Mouse (Mus musculus) gastrocnemius, postnatal 10 days (tissue): ENCODE data around the gene Usp33. TPM values are rescaled to one million over a fixed set of nuclear protein-coding genes. Genes with fewer than 3 reads are reported as not detected.

ENCODE experiments used
- DNase-seq: peaks from one replicate; pipeline ENCODE4 v3.0.0; 2021; ENCODE audit warnings: mixed read lengths
- total RNA-seq, 2 experiments: library from RNA; stranded (reverse); gene quantifications; 2 replicates each; pipeline ENCODE4 v1.2.3; 2021

Gene Usp33
- total RNA-seq, 2 experiments from 2014 or later, result 23.2 to 26.3 TPM

DNA sequence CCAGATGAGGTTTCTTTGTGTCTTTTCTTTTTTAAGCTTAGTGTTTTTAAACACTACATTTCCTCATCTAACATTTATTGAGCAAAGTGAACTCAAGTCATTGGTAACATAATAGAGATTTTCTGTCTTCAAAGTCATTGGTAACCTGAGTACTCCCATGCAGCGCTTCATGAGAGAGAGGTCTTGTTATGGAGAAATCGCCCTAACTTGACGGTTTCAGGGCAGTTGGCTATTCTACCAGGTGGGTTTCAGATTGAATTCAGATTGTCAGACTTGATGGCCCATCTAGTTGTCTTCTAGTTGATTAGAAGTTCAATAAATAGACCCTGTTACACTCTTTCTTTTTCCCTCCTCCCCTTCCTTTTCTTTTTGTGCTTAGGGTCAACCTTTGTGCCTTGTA lies 54.6 kb downstream of the Usp33 start:
- DNase-seq, result no peak

DNA sequence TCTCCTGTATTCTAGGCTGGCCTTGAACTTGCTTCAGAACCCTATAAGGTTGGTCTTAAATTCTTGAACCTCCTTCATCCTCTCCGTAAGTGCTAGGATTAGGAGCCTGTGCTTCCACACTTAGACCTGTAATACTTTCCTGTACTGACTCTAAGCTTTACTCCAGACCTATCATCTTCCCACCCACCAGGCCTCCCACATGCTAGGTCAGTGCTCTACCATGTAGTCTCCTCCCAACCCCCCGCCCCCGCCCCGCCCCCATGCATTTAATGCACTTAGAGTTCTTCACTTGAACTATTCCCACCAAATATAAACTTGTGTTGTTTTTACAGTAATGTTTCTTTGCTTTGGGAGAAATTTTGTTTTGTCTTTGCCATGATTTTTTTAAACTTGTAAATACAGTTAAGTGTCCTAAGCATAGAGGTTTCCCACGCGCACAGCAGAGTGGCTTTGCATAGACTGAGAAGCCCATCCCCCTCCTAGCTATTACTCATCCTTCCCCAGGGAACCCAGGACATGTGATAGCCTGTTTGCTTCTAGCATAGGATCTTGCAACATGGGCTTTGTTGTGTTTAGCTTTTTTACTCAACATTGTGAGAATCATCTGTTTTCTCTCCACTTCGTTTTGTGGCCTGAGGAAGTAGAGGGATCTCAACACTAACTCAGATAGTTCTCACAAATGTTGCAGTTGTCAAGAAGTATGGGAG lies 55.8 kb downstream of the Usp33 start:
- DNase-seq, result peak; percentile 15

DNA sequence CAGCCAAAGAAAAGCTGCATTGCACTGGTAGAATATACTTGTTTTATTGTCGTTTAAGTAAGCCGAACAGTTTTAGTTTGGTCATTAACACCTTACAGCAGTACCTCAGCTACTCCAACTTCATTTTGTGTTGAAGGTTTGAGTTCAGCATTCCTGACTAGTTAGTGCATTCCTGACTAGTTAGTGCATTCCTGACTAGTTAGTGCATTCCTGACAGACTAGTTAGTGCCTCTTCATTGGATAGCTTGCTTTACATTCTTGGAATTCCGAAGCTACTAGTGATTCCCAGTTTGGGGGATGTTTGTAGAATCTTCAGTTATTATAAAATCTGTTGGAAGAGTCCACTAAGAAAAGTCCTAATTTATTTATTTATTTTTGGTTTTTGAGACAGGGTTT lies 56.4 kb downstream of the Usp33 start:
- no peak for DNase-seq

DNA sequence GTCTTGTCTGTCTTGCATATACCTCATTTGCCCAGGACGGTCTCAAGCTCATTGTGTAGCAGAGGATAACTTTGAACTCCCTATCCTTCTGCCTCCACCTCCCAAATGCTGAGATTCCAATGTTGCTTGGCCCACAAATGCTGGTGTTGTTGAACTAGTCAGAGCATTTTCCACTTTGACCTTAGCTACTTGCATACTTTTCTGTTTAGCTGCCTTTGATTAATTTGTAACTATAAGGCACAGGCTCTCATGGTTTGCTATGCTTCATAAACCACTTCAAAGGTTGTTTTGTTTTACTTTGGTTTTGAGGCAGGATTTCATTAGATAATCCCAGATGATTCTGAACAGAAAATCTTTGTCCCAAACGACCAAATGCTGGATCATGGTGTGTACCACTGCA lies 57.5 kb downstream of the Usp33 start:
- DNase-seq, result no peak

DNA sequence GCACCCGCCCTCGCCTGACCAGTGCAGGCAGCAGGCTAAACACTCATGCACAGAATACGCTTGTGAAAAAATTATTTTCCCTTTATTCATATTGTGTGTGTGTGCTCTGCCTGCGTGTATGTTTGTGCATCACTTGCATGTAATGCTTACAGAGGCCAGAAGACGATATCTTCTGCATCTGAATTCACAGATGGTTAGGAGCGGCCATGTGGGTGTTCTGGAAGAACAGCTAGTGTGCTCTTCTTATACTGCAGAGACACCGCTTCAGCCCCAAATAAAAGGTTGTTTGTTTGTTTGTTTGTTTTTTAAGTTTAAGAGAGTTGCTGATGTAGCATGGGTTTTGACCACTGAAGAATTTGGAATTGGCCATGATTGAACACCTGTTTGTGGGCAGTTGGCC lies 59.1 kb downstream of the Usp33 start:
- DNase-seq, result no peak

DNA sequence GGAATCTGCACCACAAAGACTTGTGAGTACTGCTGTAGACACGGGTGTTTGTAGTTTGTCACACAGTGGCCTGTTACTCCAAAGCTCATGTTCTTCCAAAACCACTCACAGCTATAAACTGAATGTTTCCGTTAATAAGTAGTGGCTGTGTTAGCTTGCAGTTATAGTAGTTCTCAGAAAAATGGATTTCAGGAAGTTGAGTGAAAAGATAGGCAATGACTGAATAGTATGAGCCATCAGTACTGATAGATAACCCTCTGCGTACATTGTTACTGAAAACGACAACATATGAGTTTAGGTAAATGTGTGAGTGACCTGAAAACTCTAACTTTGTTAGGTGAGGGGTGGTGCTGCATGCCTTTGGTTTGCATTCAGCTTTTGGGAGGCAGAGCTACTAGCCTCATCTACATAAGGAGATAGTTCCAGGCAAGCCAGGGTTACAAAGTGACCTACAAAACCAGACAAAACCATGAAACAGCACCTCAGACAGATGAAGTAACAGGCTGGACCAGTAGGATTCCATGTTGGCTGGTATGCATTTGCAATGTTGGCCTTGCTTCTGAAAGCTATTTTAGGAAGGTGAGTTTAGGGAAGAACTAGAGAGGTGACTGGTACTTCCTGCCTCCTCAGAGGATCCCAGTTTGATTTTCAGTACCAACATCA lies 59.8 kb downstream of the Usp33 start:
- no peak for DNase-seq

DNA sequence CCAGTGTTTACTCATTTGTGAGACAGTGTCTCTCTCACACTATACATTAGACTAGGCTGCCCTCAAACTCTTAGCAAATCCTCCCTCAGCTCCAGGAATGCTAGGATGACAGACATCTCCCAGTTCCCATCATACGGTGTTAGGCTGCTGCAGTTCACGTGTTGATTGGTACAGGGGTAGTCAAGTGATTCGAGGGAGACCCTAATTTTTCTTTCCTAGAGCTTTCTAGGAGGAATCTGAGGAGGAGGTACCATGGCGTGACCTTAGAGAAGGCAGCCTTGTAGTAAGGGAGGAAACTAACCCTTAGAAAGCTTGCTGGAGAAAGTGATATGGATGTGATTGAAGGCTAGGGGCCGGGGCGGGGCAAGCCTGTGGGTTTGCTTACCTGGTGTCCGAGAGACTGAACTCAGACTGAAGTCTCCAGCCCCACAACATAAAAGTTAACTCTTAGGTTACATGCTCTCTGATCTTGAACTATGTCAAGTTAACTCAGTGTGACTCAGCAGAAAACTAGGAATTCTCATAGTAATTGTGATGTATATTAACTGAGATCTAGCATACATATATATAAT lies 64.8 kb downstream of the Usp33 start:
- no peak for DNase-seq

DNA sequence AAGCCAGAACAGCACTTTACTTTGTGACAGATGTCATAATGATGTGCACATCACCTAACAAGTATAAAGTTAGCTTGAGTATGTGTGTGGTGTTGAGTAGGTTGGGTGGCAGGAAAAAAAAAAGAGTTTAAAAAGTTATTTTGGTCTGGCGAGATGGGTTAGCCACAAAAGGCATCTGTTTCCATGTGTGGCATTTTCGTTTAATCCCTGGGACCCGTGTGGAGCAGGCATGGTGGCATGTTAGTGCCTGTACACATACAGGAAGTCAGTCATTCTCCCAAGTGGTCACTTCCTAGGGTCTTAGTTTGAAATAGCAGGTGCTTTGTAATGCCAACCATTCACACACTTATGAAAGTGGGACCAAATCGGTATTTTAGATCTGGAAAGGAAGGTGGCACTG lies 66.1 kb downstream of the Usp33 start:
- no peak for DNase-seq

DNA sequence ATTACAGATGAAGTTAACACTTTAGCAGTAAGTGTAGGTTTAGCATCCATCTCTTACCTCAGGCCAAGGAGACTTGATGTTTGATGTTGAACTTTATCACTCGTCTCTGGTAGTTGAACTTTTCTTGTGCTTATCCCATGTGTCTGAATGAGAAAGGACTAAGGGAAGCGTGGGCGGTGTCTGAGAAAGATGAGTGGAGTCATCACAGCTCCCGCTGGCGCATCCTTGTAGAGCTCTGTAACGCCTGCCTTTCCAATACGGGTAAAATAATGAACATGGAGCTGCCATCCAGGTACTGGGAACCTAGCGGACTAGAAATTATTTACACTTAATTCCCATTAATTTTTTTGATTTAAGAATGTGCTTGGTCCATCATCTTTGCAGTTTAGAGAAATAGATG lies 82.6 kb downstream of the Usp33 start:
- no peak for DNase-seq

DNA sequence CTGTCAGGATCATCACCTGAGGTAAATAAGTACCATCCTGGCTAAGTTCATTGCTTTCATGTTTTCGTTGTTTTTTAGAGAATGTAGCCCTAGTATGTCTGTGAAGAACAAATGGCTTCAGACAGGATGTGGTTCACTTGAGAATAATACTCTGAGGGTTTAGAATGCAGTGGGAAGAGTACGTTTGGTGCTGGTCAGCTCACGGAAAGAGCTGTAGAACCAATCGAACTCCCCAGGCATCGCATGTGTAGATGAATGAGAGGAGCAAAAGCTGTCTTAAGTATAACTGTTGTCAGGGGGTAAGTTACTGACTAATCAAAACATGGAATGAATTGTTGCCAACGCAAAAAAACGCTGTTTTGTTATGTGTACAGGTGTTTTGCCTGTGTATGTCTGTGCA lies 86.4 kb downstream of the Usp33 start:
- DNase-seq, result no peak

DNA sequence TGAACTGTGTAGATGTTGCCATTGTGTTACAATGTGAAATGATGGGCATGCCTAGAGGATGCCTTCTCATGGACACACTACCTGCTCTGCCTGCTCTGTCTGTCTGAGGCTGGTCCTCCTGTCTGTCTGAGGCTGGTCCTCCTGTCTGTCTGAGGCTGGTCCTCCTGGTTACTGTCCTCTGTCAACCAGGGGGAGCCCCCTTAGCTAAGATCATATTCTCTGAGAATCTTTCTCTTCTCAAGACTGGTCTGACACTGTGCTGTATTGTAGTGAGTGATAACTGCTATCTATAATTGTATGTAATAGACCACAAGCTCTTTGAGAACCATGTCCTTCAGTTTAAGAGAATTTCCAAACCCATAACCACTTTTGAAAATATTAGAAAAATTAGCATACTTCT lies 89.3 kb downstream of the Usp33 start:
- no peak for DNase-seq

DNA sequence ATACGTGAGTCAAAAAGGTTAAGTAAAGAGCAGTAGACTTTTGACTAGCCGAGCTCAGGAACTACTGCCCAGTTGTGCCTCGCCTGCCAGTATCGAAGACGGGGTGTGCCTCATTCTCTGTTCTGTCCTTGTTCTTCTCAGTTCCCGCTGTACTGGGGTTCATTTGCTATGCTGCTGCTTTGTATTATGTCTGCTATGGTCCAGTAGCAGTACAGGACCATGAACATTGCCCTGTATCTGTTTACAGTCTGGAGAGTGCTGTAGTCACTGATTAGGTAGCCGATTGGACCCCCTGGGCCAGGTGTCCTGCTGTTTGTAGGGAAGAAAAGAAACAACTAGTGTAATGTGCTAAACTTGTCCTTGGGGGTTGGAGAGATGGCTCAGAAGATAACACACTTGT lies 91.8 kb downstream of the Usp33 start:
- no peak for DNase-seq

DNA sequence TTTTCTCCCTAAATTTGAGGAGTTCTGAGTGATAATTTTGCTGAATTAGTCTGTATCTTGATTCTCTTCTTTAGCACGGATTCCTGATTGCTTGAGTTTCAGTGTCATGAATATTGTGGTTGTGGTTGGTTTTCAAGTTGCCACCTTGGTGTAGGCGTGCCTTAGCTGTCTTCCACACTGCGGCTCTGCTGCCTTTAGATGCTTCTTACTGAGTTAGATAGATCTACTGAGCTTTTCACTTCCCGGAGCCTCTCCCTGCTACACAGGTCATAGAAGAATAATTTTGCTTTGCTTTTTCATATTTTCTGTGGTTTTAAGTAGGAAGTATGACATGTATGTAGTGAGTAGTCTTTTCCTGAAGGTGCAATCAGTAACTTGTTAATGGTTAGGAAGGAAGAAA lies 96.5 kb downstream of the Usp33 start:
- no peak for DNase-seq

Other genes with a start within 250 kb of the Usp33 start
- 1 to 10 TPM in 1 of 2 experiments, under 1 TPM in 1; 0.96 to 1.4 TPM for gene Gipc2, start 180.2 kb upstream of the Usp33 start, total RNA-seq
- 10 to 100 TPM; 52.7 to 58.7 TPM for gene Dnajb4, start 136.2 kb upstream of the Usp33 start, total RNA-seq
- 10 to 100 TPM; 39.2 to 71.9 TPM for gene Fubp1, start 136.1 kb upstream of the Usp33 start, total RNA-seq
- 100 to 1,000 TPM; 362 to 386 TPM for gene Nexn, start 80.1 kb upstream of the Usp33 start, total RNA-seq
- gene Miga1, start 6.1 kb upstream of the Usp33 start, total RNA-seq, result 1 to 10 TPM; 4.2 to 4.6 TPM
- 10 to 100 TPM; 18.2 to 26.8 TPM for gene Zzz3, start 49.0 kb downstream of the Usp33 start, total RNA-seq